Mouse (Mus musculus) right cerebral cortex, adult 2 months (tissue): Measurements from ENCODE around the gene Afap1l2.

Experiments
- DNase-seq, 2 experiments: peaks; one replicate each; pipeline ENCODE4 v3.0.0; 2021 to 2022; ENCODE audit warnings: low spot score in 2 of 2

Afap1l2 gene

DNA sequence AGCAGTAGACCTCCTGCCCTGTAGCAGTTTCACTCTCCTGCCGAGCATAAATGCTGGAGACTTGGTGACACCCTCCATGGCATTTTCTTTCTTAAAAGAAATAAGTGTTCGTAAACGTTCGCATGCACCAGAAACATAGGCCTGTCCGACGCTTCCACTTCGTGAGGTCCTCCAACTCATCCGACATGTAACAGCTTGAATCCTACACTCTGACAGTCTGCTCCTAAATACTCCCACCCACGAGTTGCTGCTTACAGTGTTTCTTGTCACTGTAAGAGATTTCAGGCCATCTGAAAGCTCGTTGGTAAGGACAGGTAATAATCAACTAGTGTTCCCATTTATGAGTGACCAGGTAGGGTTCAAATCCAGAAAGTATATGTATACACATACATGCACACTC, 120.1 kb downstream of the Afap1l2 start:
- DNase-seq: no peak

DNA sequence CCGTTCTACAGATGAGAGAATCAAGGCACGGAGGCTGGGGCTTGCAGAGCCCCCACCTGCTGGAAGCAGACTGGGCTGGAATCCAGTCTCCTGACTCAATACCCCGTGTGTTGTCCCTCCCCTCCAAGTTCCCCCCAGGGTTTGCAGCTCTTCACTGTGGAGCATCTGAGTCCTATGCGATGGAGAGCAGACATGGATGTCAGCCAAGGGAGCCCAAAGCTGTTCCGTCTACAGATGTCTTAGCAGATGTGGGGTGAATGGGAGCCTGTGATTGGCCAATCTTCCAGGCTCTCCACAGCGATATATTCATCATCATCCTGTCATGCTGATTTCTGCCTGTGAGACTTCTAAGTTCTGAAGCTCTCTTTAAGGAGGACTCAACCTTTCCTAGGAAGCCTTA, 130.7 kb downstream of the Afap1l2 start:
- no peak for DNase-seq

DNA sequence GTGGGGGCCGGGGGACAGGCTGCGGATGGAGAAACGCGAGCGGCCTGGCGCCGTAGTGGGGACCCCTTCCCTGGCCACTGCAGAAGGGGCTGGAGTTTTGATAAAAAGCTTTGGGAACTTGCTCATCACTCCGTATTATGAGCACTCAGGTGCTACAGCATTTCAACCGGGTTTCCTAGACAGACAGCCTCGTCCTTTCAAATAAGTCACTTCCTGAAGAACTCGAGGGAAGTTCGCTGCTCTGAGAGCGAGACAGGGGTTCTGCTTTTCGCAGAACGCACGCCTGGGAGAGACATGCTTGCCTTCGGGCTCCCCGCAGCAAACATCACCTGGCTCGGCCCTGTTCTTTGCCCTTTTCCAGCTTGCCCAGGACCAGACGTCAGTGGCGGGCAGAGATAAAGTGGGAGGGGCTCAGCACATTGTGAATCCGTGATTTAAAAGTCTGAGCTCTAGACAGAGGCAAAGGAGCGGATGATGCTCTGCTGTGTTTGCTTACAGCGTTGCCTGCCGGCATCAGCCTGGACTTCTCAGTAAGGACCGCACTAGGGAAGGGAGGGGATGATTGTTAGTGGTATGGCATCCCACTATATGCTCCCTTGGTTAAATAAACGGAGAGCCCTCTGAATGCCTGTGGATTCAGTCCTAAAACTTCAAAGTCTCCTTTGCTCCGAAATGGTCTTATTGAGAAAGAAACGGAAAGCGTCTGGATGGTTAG, 133.3 kb downstream of the Afap1l2 start:
- DNase-seq: no peak

DNA sequence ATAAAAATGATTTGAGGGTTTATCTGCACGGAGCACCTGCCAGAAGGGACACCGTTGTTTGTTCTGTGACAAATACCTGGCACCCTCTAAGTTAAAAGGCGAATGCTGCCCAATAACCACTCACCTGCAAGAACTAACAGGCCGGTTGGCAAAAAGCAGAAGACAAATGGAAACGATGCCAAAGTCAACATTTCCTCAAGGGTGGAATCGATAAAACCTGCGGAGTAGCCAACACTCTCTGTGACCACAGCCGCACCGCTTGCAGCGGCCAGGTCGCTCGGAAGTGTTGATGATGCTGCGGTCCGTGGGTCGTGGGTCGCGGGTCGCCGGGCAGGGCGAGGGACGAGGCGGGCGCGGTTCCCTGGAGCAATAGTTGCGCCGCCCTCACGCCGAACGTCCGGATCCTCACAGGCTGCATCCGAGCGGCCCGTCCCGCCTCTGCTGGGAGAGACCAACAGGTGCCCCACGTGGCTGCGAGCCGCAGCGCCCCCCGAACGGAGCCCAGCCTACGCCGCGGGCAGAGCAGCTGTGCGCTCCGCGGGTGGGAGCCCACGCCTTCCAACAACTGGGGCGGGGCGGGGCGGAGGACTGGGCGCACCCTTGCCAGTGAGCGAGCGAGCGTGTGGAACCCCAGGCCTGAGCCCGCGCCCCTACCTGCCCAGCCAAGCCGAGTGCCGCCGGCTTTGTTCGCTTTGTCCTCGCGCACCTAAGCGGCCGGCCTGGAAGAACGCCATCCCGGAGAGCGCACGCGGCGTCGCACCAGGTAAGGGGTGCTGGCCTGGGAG, 134.0 kb downstream of the Afap1l2 start, which contains the start of gene Vwa2:
Gene Vwa2, plus strand, starts transcription at position 434 of the 785 bp plus-strand sequence.
- DNase-seq: peak in 1 of 2 experiments; percentile 13

DNA sequence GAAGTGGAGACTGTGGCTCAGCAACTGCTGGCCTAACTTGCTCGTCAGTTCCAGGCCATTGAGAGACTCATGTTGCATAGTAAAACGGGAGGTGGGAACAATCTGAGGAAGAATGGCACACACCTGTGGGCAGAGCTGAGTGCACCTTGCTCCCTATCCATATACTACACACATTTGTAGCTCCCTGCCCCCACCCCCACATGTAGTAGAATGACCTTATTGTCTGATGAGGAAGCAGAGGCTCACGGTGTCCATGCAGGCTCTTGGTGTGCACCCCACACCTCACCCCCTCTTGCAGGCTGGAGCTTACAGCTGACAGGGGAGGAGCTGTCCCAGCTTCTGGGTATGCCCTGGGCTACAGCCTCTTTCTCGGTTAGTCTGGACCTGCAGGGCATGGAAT, 140.3 kb downstream of the Afap1l2 start:
- no peak for DNase-seq
